Mouse (Mus musculus): Measurements from ENCODE around the gene Zbtb18. TPM values are rescaled to one million over a fixed set of nuclear protein-coding genes. Genes with fewer than 3 reads are reported as not detected.

The Zbtb18 gene
- polyA plus RNA-seq, 1 experiment from 2014 or later: 1.6 TPM

DNA sequence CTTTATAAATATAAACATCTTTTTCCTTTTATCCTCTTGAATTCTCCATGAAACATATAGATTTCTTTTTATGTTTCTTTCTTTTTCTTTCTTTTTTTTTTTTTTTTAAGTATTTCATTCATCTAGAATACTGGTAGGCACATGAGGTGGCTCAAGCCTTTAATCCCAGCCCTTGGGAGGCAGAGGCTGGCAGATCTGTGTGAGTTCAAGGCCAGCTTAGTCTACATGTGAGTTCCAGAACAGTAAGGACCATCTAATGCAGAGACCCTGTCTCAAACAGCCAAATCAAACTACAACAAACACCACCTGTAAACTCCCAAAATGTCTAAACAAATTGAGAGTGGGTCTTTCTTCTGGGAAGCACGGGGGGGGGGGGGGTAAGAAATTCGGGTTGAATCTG lies 1.7 kb upstream of the Zbtb18 start:
- H3K4me2 ChIP-seq: peak overlapping the region; percentile 80
- H3K36me3 ChIP-seq: no peaks in the 10 kb centered on the region
- no peak for ATAC-seq (ENCODE audit: insufficient number of reproducible peaks, low FRiP score)
- H3K9me3 ChIP-seq (replicated peaks): no peaks in the 10 kb centered on the region
- 27% methylated on average over 1 of the region's 2 CpGs for WGBS
- peaks cover 19% of the 10 kb centered on the region for H3K4me1 ChIP-seq (replicated peaks)
- H3K9ac ChIP-seq: peak overlapping the region; percentile 88; the same call in 1 of the 2 replicates
- H3K27me3 ChIP-seq (replicated peaks): no peaks in the 10 kb centered on the region
- H3K4me3 ChIP-seq: peak overlapping the region; percentile 100
- H3K27ac ChIP-seq (ENCODE audit: poor library complexity, severe bottlenecking): 0 out of 2 replicates have a peak overlapping the region, but pooled peaks have one; percentile 97

DNA sequence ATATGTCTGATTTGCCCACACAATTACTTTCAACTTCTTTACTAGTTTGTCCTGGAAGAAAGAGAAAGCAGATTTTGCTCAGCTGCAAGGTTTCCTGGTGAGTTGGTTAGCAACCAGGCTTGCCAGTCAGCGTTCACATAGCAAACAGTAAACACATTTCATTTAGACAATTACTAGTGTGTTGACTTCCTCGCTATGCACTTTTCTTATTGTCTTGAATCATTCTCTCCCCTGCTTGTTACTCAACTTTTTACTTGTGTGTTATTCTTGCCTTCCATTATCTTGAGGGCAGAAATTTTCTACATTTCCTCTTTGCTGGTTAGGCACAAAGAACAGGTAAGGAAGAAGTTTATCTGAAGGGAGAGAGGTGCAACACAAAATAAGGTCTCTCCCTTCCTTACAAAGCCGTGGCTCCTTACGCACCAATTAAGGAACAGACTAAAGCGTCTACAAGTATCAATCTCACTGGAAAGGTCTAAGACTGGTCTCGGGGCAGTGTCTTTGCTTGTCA lies 1.1 kb upstream of the Zbtb18 start:
- H3K4me2 ChIP-seq: peak overlapping the region; percentile 80
- H3K27me3 ChIP-seq (replicated peaks): no peaks in the 10 kb centered on the region
- no peaks in the 10 kb centered on the region for H3K9me3 ChIP-seq (replicated peaks)
- H3K27ac ChIP-seq (ENCODE audit: poor library complexity, severe bottlenecking): peak overlapping the region; percentile 97
- 2% methylated on average over 6 of the region's 6 CpGs for WGBS
- H3K9ac ChIP-seq: peak overlapping the region; percentile 88
- no peaks in the 10 kb centered on the region for H3K36me3 ChIP-seq
- H3K4me1 ChIP-seq (replicated peaks): peaks cover 24% of the 10 kb centered on the region
- H3K4me3 ChIP-seq: peak overlapping the region; percentile 100
- no peak for ATAC-seq (ENCODE audit: insufficient number of reproducible peaks, low FRiP score)

DNA sequence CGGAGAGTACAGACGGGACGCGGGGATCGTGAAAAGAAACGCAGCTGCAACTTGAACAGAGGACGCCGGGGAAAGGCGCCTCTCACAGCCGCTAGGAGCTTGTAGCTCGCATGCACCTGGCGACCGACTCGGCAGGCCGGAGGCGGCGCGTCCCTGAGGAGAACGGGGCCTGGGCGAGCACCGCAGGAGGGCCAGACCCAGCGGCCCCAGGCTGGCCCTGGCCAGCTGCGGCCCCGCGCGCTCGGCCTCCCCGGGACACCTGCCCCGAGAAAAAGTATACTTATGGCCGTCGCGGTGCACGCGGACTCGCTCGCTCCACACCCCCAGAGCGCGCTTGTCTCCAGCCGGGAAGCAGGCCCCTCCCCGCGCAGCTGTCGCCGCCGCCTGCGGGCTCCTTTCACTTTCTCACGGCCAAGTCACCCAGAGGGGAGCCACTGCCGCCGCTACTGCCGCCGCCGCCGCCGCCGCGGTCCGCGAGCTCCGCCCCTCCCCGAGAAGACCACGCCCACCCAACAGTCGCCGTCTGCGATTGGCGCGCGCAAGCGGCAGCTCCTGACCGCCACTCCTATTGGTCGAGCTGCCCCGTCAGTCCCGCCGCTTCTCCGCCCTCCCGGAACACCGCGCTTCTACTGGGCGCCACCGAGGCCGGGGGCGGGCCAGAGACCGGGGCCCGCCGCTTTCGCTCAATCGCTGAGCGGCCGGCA lies 507 bp upstream of the Zbtb18 start:
- H3K27me3 ChIP-seq (replicated peaks): no peaks in the 10 kb centered on the region
- peak overlapping the region; percentile 80 for H3K4me2 ChIP-seq
- under 1% methylated on average over 84 of the region's 87 CpGs for WGBS
- peak overlapping the region; percentile 97 for H3K27ac ChIP-seq (ENCODE audit: poor library complexity, severe bottlenecking)
- H3K4me1 ChIP-seq (replicated peaks): peaks cover 28% of the 10 kb centered on the region
- peak overlapping the region; percentile 88 for H3K9ac ChIP-seq
- peak; percentile 99 for ATAC-seq (ENCODE audit: insufficient number of reproducible peaks, low FRiP score)
- H3K36me3 ChIP-seq: no peaks in the 10 kb centered on the region
- H3K9me3 ChIP-seq (replicated peaks): no peaks in the 10 kb centered on the region
- peak overlapping the region; percentile 100 for H3K4me3 ChIP-seq

DNA sequence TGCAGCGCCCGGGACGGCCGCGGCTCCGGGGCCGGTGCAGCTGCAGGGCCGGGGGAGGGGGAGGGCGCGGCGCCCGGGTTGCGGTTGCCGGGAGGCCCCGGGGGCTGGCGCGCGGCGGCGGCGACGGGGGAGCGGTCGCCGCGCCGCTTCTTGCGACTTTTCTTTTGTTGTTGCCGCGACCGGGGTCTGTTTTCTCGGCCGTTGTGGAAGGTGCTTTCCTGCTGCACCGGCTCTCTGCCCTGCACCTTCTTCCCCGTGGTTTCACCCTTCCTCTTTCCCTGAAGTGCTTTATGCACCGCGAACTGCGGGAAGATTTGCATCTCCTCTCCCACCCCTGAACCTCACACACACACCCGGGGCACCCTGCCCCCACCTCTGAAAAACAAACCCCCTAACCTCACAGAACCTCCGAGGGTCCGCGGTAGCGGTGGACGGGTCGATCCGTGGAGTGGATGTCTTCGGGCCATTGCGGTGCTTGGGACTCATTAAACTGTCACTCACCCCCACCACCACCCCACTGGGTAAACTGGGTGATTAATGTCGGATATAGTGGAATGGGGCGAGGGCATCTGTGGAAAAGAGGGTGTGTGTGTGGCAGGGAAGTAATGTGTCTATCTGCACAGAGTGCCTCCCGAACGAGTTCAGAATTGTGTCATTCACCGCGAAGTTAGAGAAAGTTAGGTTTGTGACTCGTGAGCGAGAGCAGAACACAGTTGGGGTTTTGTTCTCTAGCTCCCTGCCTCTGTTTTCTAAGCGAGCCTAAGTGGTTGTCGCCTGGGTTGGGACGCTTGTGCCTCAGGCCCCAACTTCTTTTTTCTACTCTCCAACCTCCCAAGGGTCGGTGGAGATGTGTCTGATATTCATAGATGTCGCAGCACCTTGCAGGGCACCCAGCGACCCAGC lies 921 bp downstream of the Zbtb18 start:
- H3K27me3 ChIP-seq (replicated peaks): no peaks in the 10 kb centered on the region
- peak overlapping the region; percentile 96 for H3K4me2 ChIP-seq
- peaks cover 12% of the 10 kb centered on the region for H3K36me3 ChIP-seq
- 3% methylated on average over 53 of the region's 62 CpGs for WGBS
- H3K9ac ChIP-seq: peak overlapping the region; percentile 100
- H3K27ac ChIP-seq (ENCODE audit: poor library complexity, severe bottlenecking): peak overlapping the region; percentile 96
- peak overlapping the region; percentile 100 for H3K4me3 ChIP-seq
- H3K9me3 ChIP-seq (replicated peaks): no peaks in the 10 kb centered on the region
- peaks cover 39% of the 10 kb centered on the region for H3K4me1 ChIP-seq (replicated peaks)
- ATAC-seq (ENCODE audit: insufficient number of reproducible peaks, low FRiP score): peak; percentile 5; the same call in 1 of the 2 replicates

DNA sequence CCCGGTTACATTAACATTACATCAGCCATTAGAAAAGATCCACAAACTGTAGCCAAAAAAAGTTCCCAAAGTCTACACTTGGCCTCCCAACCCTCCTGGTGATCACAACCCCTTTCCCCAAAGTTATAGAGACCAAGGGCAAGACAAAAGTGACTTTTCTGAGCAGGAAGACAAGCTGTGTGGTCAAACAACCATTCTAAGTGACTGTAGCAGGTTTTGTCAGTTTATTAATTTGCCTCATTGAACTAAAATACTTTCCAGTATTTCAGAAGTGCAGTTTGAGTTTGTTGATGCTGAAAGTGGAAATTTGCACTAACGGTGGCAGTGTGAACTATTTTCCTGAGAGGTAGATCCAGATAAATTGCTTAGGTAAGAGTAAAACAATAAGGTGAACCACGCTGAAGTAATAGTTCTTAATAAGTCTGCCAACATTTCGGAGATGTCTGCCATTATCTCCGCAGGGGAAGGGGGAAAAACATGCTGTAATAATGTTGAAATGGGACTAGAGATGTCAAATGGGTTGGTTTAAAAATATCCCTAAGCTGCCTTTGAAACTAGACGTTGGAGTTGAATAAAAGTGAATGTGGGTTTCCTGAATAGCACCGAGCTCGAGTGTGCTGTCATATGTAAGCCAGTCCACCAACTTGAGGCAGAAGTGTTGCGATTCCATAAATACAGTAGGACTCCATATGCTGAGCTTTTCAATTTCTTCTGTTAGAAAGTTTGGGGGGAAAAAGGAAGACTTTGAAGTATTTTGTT lies 1.8 kb downstream of the Zbtb18 start:
- no peaks in the 10 kb centered on the region for H3K9me3 ChIP-seq (replicated peaks)
- peak overlapping the region; percentile 100 for H3K9ac ChIP-seq
- no peak overlapping the region for H3K27ac ChIP-seq (ENCODE audit: poor library complexity, severe bottlenecking)
- no peak for ATAC-seq (ENCODE audit: insufficient number of reproducible peaks, low FRiP score)
- peak overlapping the region; percentile 96 for H3K4me2 ChIP-seq
- H3K36me3 ChIP-seq: peaks cover 18% of the 10 kb centered on the region
- H3K4me1 ChIP-seq (replicated peaks): peaks cover 39% of the 10 kb centered on the region
- H3K4me3 ChIP-seq: peak overlapping the region; percentile 100
- 39% methylated on average over 9 of the region's 9 CpGs for WGBS
- no peaks in the 10 kb centered on the region for H3K27me3 ChIP-seq (replicated peaks)

DNA sequence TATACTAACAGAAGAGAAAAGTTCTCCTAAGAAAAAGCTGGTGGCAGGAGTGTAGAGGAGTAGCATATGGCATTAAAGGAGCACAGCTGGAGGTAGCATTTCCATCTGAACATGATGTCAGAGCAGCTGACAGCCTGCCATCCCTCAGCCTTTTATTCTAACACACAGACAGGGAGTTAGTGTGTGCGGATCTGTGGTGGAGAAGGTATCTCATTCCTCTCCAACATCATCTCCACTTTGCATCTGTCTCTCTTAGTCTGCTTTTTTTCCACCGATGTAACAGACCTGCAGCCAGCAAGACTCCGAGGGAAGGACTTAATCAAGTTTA lies 2.3 kb downstream of the Zbtb18 start:
- no peak for ATAC-seq (ENCODE audit: insufficient number of reproducible peaks, low FRiP score)
- Histone ChIP-seq H3K9ac (no peak overlapping the region), H3K27me3 (replicated peaks) (no peaks in the 10 kb centered on the region), H3K4me1 (replicated peaks) (peaks cover 39% of the 10 kb centered on the region), H3K9me3 (replicated peaks) (no peaks in the 10 kb centered on the region), H3K27ac (ENCODE audit: poor library complexity, severe bottlenecking) (no peak overlapping the region), H3K4me2 (peak overlapping the region; percentile 96), H3K4me3 (peak overlapping the region; percentile 100), H3K36me3 (peaks cover 20% of the 10 kb centered on the region)
- WGBS: 30% methylated on average over 3 of the region's 3 CpGs

DNA sequence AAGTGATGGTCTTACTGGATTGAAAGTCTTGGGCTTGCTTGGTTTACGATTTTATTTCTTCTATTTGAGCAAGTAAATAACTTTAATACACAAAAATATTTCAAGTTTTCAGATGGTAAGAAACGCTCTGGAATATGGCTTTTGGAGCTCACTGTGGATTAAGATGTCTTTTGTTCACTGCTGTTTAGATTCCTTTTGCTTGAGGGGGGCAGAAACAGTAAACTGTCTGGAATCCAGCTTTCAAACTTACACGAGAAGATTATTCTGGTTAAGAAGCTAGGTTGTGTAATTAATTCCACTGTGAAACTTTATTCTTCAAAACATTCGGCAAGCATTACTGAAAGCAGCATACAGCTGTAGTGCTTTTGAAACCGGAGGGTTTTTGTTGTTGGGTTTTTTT lies 2.8 kb downstream of the Zbtb18 start:
- peaks cover 20% of the 10 kb centered on the region for H3K36me3 ChIP-seq
- H3K9me3 ChIP-seq (replicated peaks): no peaks in the 10 kb centered on the region
- H3K4me1 ChIP-seq (replicated peaks): peaks cover 39% of the 10 kb centered on the region
- H3K4me3 ChIP-seq: no peak overlapping the region
- no peak overlapping the region for H3K9ac ChIP-seq
- no peak overlapping the region for H3K4me2 ChIP-seq
- no peak for ATAC-seq (ENCODE audit: insufficient number of reproducible peaks, low FRiP score)
- no peaks in the 10 kb centered on the region for H3K27me3 ChIP-seq (replicated peaks)
- 58% methylated on average over 5 of the region's 5 CpGs for WGBS
- H3K27ac ChIP-seq (ENCODE audit: poor library complexity, severe bottlenecking): no peak overlapping the region

DNA sequence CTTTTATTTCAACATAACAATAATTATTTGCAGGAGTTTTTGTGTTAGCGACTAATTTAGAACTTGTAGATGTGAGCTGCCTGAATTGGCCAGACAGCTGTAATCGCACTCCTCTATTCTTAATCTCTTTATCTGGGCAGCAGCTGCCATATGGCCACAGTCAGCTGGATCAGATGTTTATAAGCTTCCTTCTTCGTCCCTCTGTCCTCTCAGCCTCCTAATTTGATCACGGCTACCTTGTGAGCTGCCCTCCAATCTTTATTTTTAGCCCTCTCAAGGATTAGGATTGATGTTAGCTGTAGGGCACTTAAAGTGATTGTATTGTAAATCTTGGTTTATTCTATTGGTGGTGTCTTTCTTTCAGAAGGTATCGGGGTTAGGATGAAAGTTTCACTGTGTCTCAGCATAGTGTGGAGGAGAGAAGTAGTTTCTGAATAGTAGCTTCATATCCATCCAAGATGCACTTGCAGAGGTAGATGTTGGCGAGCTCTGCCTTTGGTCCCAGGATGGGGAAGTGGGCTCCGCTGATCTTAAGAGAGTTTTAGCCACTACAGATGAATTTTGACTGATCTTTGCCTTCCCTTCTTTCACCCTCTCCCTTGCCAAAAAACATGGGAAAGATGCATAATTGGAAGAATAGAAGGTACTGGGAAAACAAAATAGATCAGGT lies 3.4 kb downstream of the Zbtb18 start:
- no peak for ATAC-seq (ENCODE audit: insufficient number of reproducible peaks, low FRiP score)
- Histone ChIP-seq H3K36me3 (peaks cover 20% of the 10 kb centered on the region), H3K9me3 (replicated peaks) (no peaks in the 10 kb centered on the region), H3K9ac (no peak overlapping the region; the same call in 1 of the 2 replicates), H3K27me3 (replicated peaks) (no peaks in the 10 kb centered on the region), H3K4me2 (peak overlapping the region; percentile 40; the same call in 1 of the 2 replicates), H3K4me1 (replicated peaks) (peaks cover 37% of the 10 kb centered on the region), H3K27ac (ENCODE audit: poor library complexity, severe bottlenecking) (no peak overlapping the region), H3K4me3 (no peak overlapping the region)
- WGBS: 47% methylated on average over 7 of the region's 7 CpGs

DNA sequence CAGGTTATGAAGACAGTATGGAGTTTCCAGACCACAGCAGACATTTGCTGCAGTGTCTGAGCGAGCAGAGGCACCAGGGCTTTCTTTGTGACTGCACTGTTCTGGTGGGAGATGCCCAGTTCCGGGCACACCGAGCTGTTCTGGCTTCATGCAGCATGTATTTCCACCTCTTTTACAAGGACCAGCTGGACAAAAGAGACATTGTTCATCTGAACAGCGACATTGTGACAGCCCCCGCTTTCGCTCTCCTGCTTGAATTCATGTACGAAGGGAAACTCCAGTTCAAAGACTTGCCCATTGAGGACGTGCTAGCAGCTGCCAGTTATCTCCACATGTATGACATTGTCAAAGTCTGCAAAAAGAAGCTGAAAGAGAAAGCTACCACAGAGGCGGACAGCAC lies 4.9 kb downstream of the Zbtb18 start:
- Histone ChIP-seq H3K4me3 (no peak overlapping the region), H3K27me3 (replicated peaks) (no peaks in the 10 kb centered on the region), H3K4me1 (replicated peaks) (peaks cover 36% of the 10 kb centered on the region), H3K36me3 (peaks cover 20% of the 10 kb centered on the region), H3K27ac (ENCODE audit: poor library complexity, severe bottlenecking) (0 out of 2 replicates have a peak overlapping the region, but pooled peaks have one; percentile 6), H3K4me2 (no peak overlapping the region), H3K9ac (no peak overlapping the region), H3K9me3 (replicated peaks) (no peaks in the 10 kb centered on the region)
- WGBS: 57% methylated on average over 9 of the region's 9 CpGs
- no peak for ATAC-seq (ENCODE audit: insufficient number of reproducible peaks, low FRiP score)

DNA sequence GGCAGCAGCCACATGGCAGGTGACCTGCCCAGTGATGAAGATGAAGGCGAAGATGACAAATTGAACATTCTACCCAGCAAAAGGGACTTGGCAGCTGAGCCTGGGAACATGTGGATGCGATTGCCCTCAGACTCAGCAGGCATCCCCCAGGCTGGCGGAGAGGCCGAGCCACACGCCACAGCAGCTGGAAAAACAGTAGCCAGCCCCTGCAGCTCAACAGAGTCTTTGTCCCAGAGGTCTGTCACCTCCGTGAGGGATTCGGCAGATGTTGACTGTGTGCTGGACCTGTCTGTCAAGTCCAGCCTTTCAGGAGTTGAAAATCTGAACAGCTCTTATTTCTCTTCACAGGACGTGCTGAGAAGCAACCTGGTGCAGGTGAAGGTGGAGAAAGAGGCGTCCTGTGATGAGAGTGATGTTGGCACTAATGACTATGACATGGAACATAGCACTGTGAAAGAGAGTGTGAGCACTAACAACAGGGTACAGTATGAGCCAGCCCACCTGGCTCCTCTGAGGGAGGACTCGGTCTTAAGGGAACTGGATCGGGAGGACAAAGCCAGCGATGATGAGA lies 5.5 kb downstream of the Zbtb18 start:
- H3K9me3 ChIP-seq (replicated peaks): no peaks in the 10 kb centered on the region
- H3K4me2 ChIP-seq: no peak overlapping the region
- peaks cover 20% of the 10 kb centered on the region for H3K36me3 ChIP-seq
- no peak overlapping the region for H3K9ac ChIP-seq
- no peaks in the 10 kb centered on the region for H3K27me3 ChIP-seq (replicated peaks)
- peaks cover 36% of the 10 kb centered on the region for H3K4me1 ChIP-seq (replicated peaks)
- H3K4me3 ChIP-seq: no peak overlapping the region
- no peak overlapping the region for H3K27ac ChIP-seq (ENCODE audit: poor library complexity, severe bottlenecking)
- no peak for ATAC-seq (ENCODE audit: insufficient number of reproducible peaks, low FRiP score)
- WGBS: 70% methylated on average over 12 of the region's 12 CpGs
